Mouse (Mus musculus) adrenal gland (tissue): ENCODE data around the gene Alk.
"Not testable (repeated sequence)": the region's sequence is repeated elsewhere in the genome, so short reads cannot be mapped to it uniquely, and the experiment has no call there.

Experiments
- intact Hi-C: fragments of 180-260 bp; cut with DNase I; formaldehyde crosslinking; loops from one replicate; pipeline ENCODE4 v1.15.1; 2025

Alk gene

GRCm38 (mm10) chr17:72528481-72528880, 75.9 kb downstream of the Alk start:
- intact Hi-C loops, result no loop called here

GRCm38 (mm10) chr17:72527481-72527880, 76.9 kb downstream of the Alk start:
- intact Hi-C loops, result no loop called here

GRCm38 (mm10) chr17:72526356-72526755, 78.1 kb downstream of the Alk start:
- intact Hi-C loops, result no loop called here

- intact Hi-C loops, result no loop called here
These were observed 79.6 kb downstream of the Alk start for GRCm38 (mm10) chr17:72524839-72525238.

- intact Hi-C loops, result no loop called here
These were observed 81.4 kb downstream of the Alk start for GRCm38 (mm10) chr17:72523006-72523405.

GRCm38 (mm10) chr17:72522381-72522780, 82.0 kb downstream of the Alk start:
- intact Hi-C loops, result no loop called here

- intact Hi-C loops, result no loop called here
These were observed 83.1 kb downstream of the Alk start for GRCm38 (mm10) chr17:72521353-72521752.

- intact Hi-C loops, result no loop called here
These were observed 93.7 kb downstream of the Alk start for GRCm38 (mm10) chr17:72510746-72511145.

- intact Hi-C loops, result no loop called here
These were observed 95.6 kb downstream of the Alk start for GRCm38 (mm10) chr17:72508678-72509394.

- intact Hi-C loops, result no loop called here
These were observed 99.2 kb downstream of the Alk start for GRCm38 (mm10) chr17:72505213-72505612.

GRCm38 (mm10) chr17:72504581-72504980, 99.8 kb downstream of the Alk start:
- intact Hi-C loops, result no loop called here

- intact Hi-C loops, result no loop called here
These were observed 109.0 kb downstream of the Alk start for GRCm38 (mm10) chr17:72495395-72495794.

- intact Hi-C loops, result no loop called here
These were observed 118.8 kb downstream of the Alk start for GRCm38 (mm10) chr17:72485623-72486022.

- intact Hi-C loops, result not testable (repeated sequence)
These were observed 125.2 kb downstream of the Alk start for GRCm38 (mm10) chr17:72479260-72479659.

GRCm38 (mm10) chr17:72477889-72478405, 126.5 kb downstream of the Alk start:
- intact Hi-C loops, result no loop called here

GRCm38 (mm10) chr17:72476956-72477355, 127.5 kb downstream of the Alk start:
- intact Hi-C loops, result no loop called here

GRCm38 (mm10) chr17:72474166-72474565, 130.3 kb downstream of the Alk start:
- intact Hi-C loops, result no loop called here

- intact Hi-C loops, result no loop called here
These were observed 155.9 kb downstream of the Alk start for GRCm38 (mm10) chr17:72448477-72448876.

GRCm38 (mm10) chr17:72445204-72446177, 158.9 kb downstream of the Alk start:
- intact Hi-C loops, result no loop called here

GRCm38 (mm10) chr17:72417451-72417850, 187.0 kb downstream of the Alk start:
- intact Hi-C loops, result no loop called here

GRCm38 (mm10) chr17:72414676-72415075, 189.8 kb downstream of the Alk start:
- intact Hi-C loops, result no loop called here

GRCm38 (mm10) chr17:72404813-72405212, 199.6 kb downstream of the Alk start:
- intact Hi-C loops, result no loop called here
